Mouse (Mus musculus) liver, embryonic 14.5 days (tissue): ENCODE results near the gene Usp2. TPM values are rescaled to one million over a fixed set of nuclear protein-coding genes. Genes with fewer than 3 reads are reported as not detected.

Source experiments
- ATAC-seq: fragments of 200-750 bp; cut with Nextera tagmentation; 2 replicates; pipeline ENCODE4 v1.8.0; 2017; ENCODE audit warnings: moderate number of reproducible peaks, mild to moderate bottlenecking, moderate library complexity; ENCODE audit not compliant: insufficient read depth
- DNase-seq, 3 experiments: peaks; one replicate each; pipeline ENCODE4 v3.0.0-alpha.2; 2012 to 2013; ENCODE audit warnings: low read depth in 3 of 3, low spot score in 3 of 3
- H3K27ac ChIP-seq: fragments of 300-500 bp; sonication (generic); 2 replicates; pipeline ENCODE4 v1.5.1; 2014; ENCODE audit warnings: moderate library complexity, mild to moderate bottlenecking, control low read depth, inconsistent platforms
- H3K27me3 ChIP-seq: fragments of 300-500 bp; sonication (generic); 2 replicates; pipeline ENCODE4 v1.6.1; 2014; ENCODE audit warnings: mild to moderate bottlenecking, low read length, moderate library complexity; ENCODE audit not compliant: control insufficient read depth, insufficient read depth
- H3K36me3 ChIP-seq: fragments of 300-500 bp; sonication (generic); replicated peaks from 2 replicates; pipeline ENCODE4 v1.6.1; 2014; ENCODE audit warnings: low read depth; ENCODE audit not compliant: control insufficient read depth, insufficient read depth
- H3K4me1 ChIP-seq, 2 experiments: fragments of 200-500 bp in 1 of 2; fragments of 300-500 bp in 1 of 2; sonication (generic) in 1 of 2; replicated peaks; 2 replicates each; pipeline ENCODE4 v1.6.1; 2012 to 2014; ENCODE audit warnings: antibody characterized with exemption in 1 of 2, inconsistent platforms in 1 of 2, low read length in 1 of 2; ENCODE audit not compliant: control insufficient read depth in 2 of 2, insufficient read depth in 2 of 2
- H3K4me2 ChIP-seq: fragments of 300-500 bp; sonication (generic); 2 replicates; pipeline ENCODE4 v1.6.1; 2014; ENCODE audit warnings: low read depth, mild to moderate bottlenecking, control low read depth, moderate library complexity
- H3K4me3 ChIP-seq, 2 experiments: fragments of 200-500 bp in 1 of 2; fragments of 300-500 bp in 1 of 2; sonication (generic) in 1 of 2; 2 replicates each; pipeline ENCODE4 v1.5.1; 2012 to 2014; ENCODE audit warnings: low read depth in 2 of 2, low read length in 2 of 2, mild to moderate bottlenecking in 2 of 2, control low read depth in 1 of 2, inconsistent platforms in 1 of 2, moderate library complexity in 1 of 2; ENCODE audit not compliant: insufficient read depth in 1 of 2
- H3K9ac ChIP-seq: fragments of 300-500 bp; sonication (generic); replicated peaks from 2 replicates; pipeline ENCODE4 v1.6.1; 2014; ENCODE audit warnings: mild to moderate bottlenecking, control low read depth, moderate library complexity
- H3K9me3 ChIP-seq: fragments of 300-500 bp; sonication (generic); 2 replicates; pipeline ENCODE4 v1.6.1; 2016; ENCODE audit warnings: low read length, mixed read lengths; ENCODE audit not compliant: control insufficient read depth
- CTCF ChIP-seq: IDR thresholded peaks from 2 replicates; pipeline ENCODE4 v1.5.1; 2016; ENCODE audit warnings: antibody characterized with exemption, low read depth, control low read depth
- EP300 ChIP-seq: IDR thresholded peaks from 2 replicates; pipeline ENCODE4 v1.6.1; 2016; ENCODE audit warnings: antibody characterized with exemption, low read depth
- WGBS: fragments of 180-500 bp; shearing (Covaris S2); extraction: QIAGEN DNeasy Blood & Tissue Kit; methylation state at CpG from one replicate; pipeline ENCODE4 v1.1.7; 2014; ENCODE audit not compliant: insufficient replicate concordance; 5-methylcytosine and 5-hydroxymethylcytosine counted together
- polyA plus RNA-seq, 2 experiments: library from polyadenylated mRNA; depleted of rRNA in 1 of 2; stranded (reverse) in 1 of 2; unstranded in 1 of 2; fragments of >200 nt; fragmentation: Nextera tagmentation in 1 of 2; extraction: Ambion mirVana in 1 of 2; gene quantifications; 2 replicates each; pipeline versions ENCODE4 v1.2.1 to v1.2.3; 2012 to 2014

The Usp2 gene
- polyA plus RNA-seq, 2 experiments = 0.27 to 1.6 TPM

- H3K4me3 ChIP-seq = no peak overlapping the region
- H3K36me3 ChIP-seq = no peaks in the 10 kb centered on the region
- 68% methylated on average over 3 of the region's 3 CpGs for WGBS
- no peak for TF ChIP-seq EP300
- TF ChIP-seq CTCF = no peak
- H3K4me1 ChIP-seq = peaks cover 0 to 8% of the 10 kb centered on the region in 2 experiments; a peak in 1 of 4 replicates
- H3K27me3 ChIP-seq = peaks cover 34% of the 10 kb centered on the region
- ATAC-seq (no peak), DNase-seq (no peak)
- no peak overlapping the region for H3K27ac ChIP-seq
- H3K9me3 ChIP-seq = no peaks in the 10 kb centered on the region
- no peak overlapping the region for H3K9ac ChIP-seq
- H3K4me2 ChIP-seq = no peak overlapping the region
Measured at GRCm38 (mm10) chr9:44127351-44127801, 60.6 kb downstream of the Usp2 start.

- no peak overlapping the region for H3K9ac ChIP-seq
Measured at GRCm38 (mm10) chr9:44129633-44130032, 62.8 kb downstream of the Usp2 start.

GRCm38 (mm10) chr9:44130034-44130433, 63.2 kb downstream of the Usp2 start:
- ATAC-seq (peak; percentile 32; the same call in 1 of the 2 replicates), DNase-seq (peak in 1 of 3 experiments; percentile 28)
- Histone ChIP-seq H3K4me1 (peaks cover 0 to 8% of the 10 kb centered on the region in 2 experiments; a peak in 1 of 4 replicates), H3K4me3 (peak overlapping the region in 1 of 2 experiments; percentile 21; a peak in 2 of 4 replicates), H3K9ac (no peak overlapping the region), H3K9me3 (no peaks in the 10 kb centered on the region), H3K36me3 (no peaks in the 10 kb centered on the region), H3K4me2 (peak overlapping the region; percentile 44), H3K27ac (no peak overlapping the region), H3K27me3 (peaks cover 61% of the 10 kb centered on the region)
- TF ChIP-seq EP300 (no peak), CTCF (no peak)
- under 1% methylated on average over 27 of the region's 27 CpGs for WGBS

More at GRCm38 (mm10) chr9:44129633-44130032, 62.8 kb downstream of the Usp2 start:
- H3K4me3 ChIP-seq = peak overlapping the region in 1 of 2 experiments; percentile 21; a peak in 2 of 4 replicates
- peak overlapping the region; percentile 44 for H3K4me2 ChIP-seq
- no peak for TF ChIP-seq CTCF
- TF ChIP-seq EP300 = no peak
- ATAC-seq = peak; percentile 30; the same call in 1 of the 2 replicates
- WGBS = 3% methylated on average over 9 of the region's 9 CpGs
- H3K36me3 ChIP-seq = no peaks in the 10 kb centered on the region
- DNase-seq = no peak
- H3K27me3 ChIP-seq = peaks cover 57% of the 10 kb centered on the region
- H3K27ac ChIP-seq = no peak overlapping the region
- no peaks in the 10 kb centered on the region for H3K9me3 ChIP-seq
- peaks cover 0 to 8% of the 10 kb centered on the region in 2 experiments; a peak in 1 of 4 replicates for H3K4me1 ChIP-seq

- Histone ChIP-seq H3K4me2 (peak overlapping the region; percentile 44; the same call in 1 of the 2 replicates), H3K9me3 (no peaks in the 10 kb centered on the region), H3K27me3 (peaks cover 68% of the 10 kb centered on the region), H3K4me1 (peaks cover 0 to 8% of the 10 kb centered on the region in 2 experiments; a peak in 1 of 4 replicates), H3K9ac (no peak overlapping the region), H3K36me3 (no peaks in the 10 kb centered on the region), H3K4me3 (no peak overlapping the region; a peak in 1 of 4 replicates), H3K27ac (no peak overlapping the region)
- 19% methylated on average over 19 of the region's 19 CpGs for WGBS
- no peak for TF ChIP-seq EP300
- no peak for TF ChIP-seq CTCF
- DNase-seq = no peak
- ATAC-seq = peak; percentile 49
Measured at GRCm38 (mm10) chr9:44130581-44131275, 63.9 kb downstream of the Usp2 start.

- Histone ChIP-seq H3K4me3 (no peak overlapping the region), H3K9ac (no peak overlapping the region), H3K36me3 (no peaks in the 10 kb centered on the region), H3K4me1 (peaks cover 0 to 7% of the 10 kb centered on the region in 2 experiments; a peak in 1 of 4 replicates), H3K27ac (no peak overlapping the region), H3K9me3 (no peaks in the 10 kb centered on the region), H3K27me3 (peaks cover 73% of the 10 kb centered on the region), H3K4me2 (no peak overlapping the region)
- ATAC-seq = no peak
- WGBS = 17% methylated on average over 7 of the region's 7 CpGs
- no peak for TF ChIP-seq EP300
- no peak for TF ChIP-seq CTCF
- DNase-seq = no peak
Measured at GRCm38 (mm10) chr9:44131276-44131590, 64.4 kb downstream of the Usp2 start.
